Mouse (Mus musculus) thymus, adult 2 months (tissue): ENCODE data around the gene Slc6a21.

ENCODE experiments used
- CTCF ChIP-seq: fragments of 200-500 bp; IDR thresholded peaks from 2 replicates; pipeline ENCODE4 v1.5.1; 2012; ENCODE audit warnings: mild to moderate bottlenecking, control low read depth, low read length, moderate library complexity, borderline replicate concordance; ENCODE audit not compliant: control insufficient read depth, poor library complexity, insufficient read depth; ENCODE audit errors: extremely low read depth
- POLR2A ChIP-seq: fragments of 200-500 bp; IDR thresholded peaks from 2 replicates; pipeline ENCODE4 v1.6.1; 2012; ENCODE audit warnings: mild to moderate bottlenecking, low read length, control low read depth, moderate library complexity; ENCODE audit not compliant: control insufficient read depth, poor library complexity, insufficient read depth; ENCODE audit errors: extremely low read depth

DNA sequence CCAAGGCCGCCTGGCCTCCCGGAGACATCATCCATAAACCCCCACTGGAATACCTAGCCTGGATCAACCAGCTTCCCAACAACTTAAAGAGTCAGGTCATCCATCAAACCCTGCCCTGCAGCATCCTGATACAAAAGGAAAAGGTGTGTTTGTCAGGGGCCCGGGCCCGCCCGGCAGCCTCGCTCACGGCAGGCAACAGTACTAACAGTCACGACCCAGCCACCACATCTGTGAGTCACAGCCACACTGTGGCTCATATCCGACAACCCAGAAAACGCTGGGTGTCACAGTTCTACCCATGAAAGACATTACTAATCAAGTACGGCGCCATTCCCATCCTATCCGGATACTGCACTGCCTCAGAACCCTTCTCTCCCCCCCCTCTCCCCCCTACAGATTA is 9.2 kb downstream of the Slc6a21 start:
- TF ChIP-seq CTCF (no peak), POLR2A (no peak)
